Mouse (Mus musculus) liver, embryonic 14.5 days (tissue): Measurements from ENCODE around the gene Acp2. TPM values are rescaled to one million over a fixed set of nuclear protein-coding genes. Genes with fewer than 3 reads are reported as not detected.
A peak's percentile ranks its signal among the peaks of the same experiment; 100 is the strongest.

ENCODE experiments used
- ATAC-seq: fragments of 200-750 bp; cut with Nextera tagmentation; 2 replicates; pipeline ENCODE4 v1.8.0; 2017; ENCODE audit warnings: moderate number of reproducible peaks, mild to moderate bottlenecking, moderate library complexity; ENCODE audit not compliant: insufficient read depth
- DNase-seq, 3 experiments: peaks; one replicate each; pipeline ENCODE4 v3.0.0-alpha.2; 2012 to 2013; ENCODE audit warnings: low read depth in 3 of 3, low spot score in 3 of 3
- H3K27ac ChIP-seq: fragments of 300-500 bp; sonication (generic); 2 replicates; pipeline ENCODE4 v1.5.1; 2014; ENCODE audit warnings: moderate library complexity, mild to moderate bottlenecking, control low read depth, inconsistent platforms
- H3K27me3 ChIP-seq: fragments of 300-500 bp; sonication (generic); 2 replicates; pipeline ENCODE4 v1.6.1; 2014; ENCODE audit warnings: mild to moderate bottlenecking, low read length, moderate library complexity; ENCODE audit not compliant: control insufficient read depth, insufficient read depth
- H3K36me3 ChIP-seq: fragments of 300-500 bp; sonication (generic); replicated peaks from 2 replicates; pipeline ENCODE4 v1.6.1; 2014; ENCODE audit warnings: low read depth; ENCODE audit not compliant: control insufficient read depth, insufficient read depth
- H3K4me1 ChIP-seq, 2 experiments: fragments of 200-500 bp in 1 of 2; fragments of 300-500 bp in 1 of 2; sonication (generic) in 1 of 2; replicated peaks; 2 replicates each; pipeline ENCODE4 v1.6.1; 2012 to 2014; ENCODE audit warnings: antibody characterized with exemption in 1 of 2, inconsistent platforms in 1 of 2, low read length in 1 of 2; ENCODE audit not compliant: control insufficient read depth in 2 of 2, insufficient read depth in 2 of 2
- H3K4me2 ChIP-seq: fragments of 300-500 bp; sonication (generic); 2 replicates; pipeline ENCODE4 v1.6.1; 2014; ENCODE audit warnings: low read depth, mild to moderate bottlenecking, control low read depth, moderate library complexity
- H3K4me3 ChIP-seq, 2 experiments: fragments of 200-500 bp in 1 of 2; fragments of 300-500 bp in 1 of 2; sonication (generic) in 1 of 2; 2 replicates each; pipeline ENCODE4 v1.5.1; 2012 to 2014; ENCODE audit warnings: low read depth in 2 of 2, low read length in 2 of 2, mild to moderate bottlenecking in 2 of 2, control low read depth in 1 of 2, inconsistent platforms in 1 of 2, moderate library complexity in 1 of 2; ENCODE audit not compliant: insufficient read depth in 1 of 2
- H3K9ac ChIP-seq: fragments of 300-500 bp; sonication (generic); replicated peaks from 2 replicates; pipeline ENCODE4 v1.6.1; 2014; ENCODE audit warnings: mild to moderate bottlenecking, control low read depth, moderate library complexity
- H3K9me3 ChIP-seq: fragments of 300-500 bp; sonication (generic); 2 replicates; pipeline ENCODE4 v1.6.1; 2016; ENCODE audit warnings: low read length, mixed read lengths; ENCODE audit not compliant: control insufficient read depth
- CTCF ChIP-seq: IDR thresholded peaks from 2 replicates; pipeline ENCODE4 v1.5.1; 2016; ENCODE audit warnings: antibody characterized with exemption, low read depth, control low read depth
- EP300 ChIP-seq: IDR thresholded peaks from 2 replicates; pipeline ENCODE4 v1.6.1; 2016; ENCODE audit warnings: antibody characterized with exemption, low read depth
- WGBS: fragments of 180-500 bp; shearing (Covaris S2); extraction: QIAGEN DNeasy Blood & Tissue Kit; methylation state at CpG from one replicate; pipeline ENCODE4 v1.1.7; 2014; ENCODE audit not compliant: insufficient replicate concordance; 5-methylcytosine and 5-hydroxymethylcytosine counted together
- polyA plus RNA-seq, 2 experiments: library from polyadenylated mRNA; depleted of rRNA in 1 of 2; stranded (reverse) in 1 of 2; unstranded in 1 of 2; fragments of >200 nt; fragmentation: Nextera tagmentation in 1 of 2; extraction: Ambion mirVana in 1 of 2; gene quantifications; 2 replicates each; pipeline versions ENCODE4 v1.2.1 to v1.2.3; 2012 to 2014

Gene Acp2
- polyA plus RNA-seq, 2 experiments = 5.9 to 8.9 TPM

GRCm38 (mm10) chr2:91182405-91183147 is 20.1 kb upstream of the Acp2 start:
- peak overlapping the region; percentile 99 for H3K4me2 ChIP-seq
- no peaks in the 10 kb centered on the region for H3K27me3 ChIP-seq
- no peaks in the 10 kb centered on the region for H3K9me3 ChIP-seq
- ATAC-seq (peak; percentile 91), DNase-seq (peak in 1 of 3 experiments; percentile 54)
- peaks cover 7 to 11% of the 10 kb centered on the region in 2 experiments for H3K4me1 ChIP-seq
- TF ChIP-seq EP300 = no peak
- no peak for TF ChIP-seq CTCF
- WGBS = under 1% methylated on average over 79 of the region's 81 CpGs
- H3K27ac ChIP-seq = peak overlapping the region; percentile 34
- peak overlapping the region; percentile 89 for H3K9ac ChIP-seq
- H3K36me3 ChIP-seq = no peaks in the 10 kb centered on the region
- H3K4me3 ChIP-seq = peak overlapping the region; percentile 61 to 98

GRCm38 (mm10) chr2:91183148-91183513 is 19.6 kb upstream of the Acp2 start:
- TF ChIP-seq CTCF (0 out of 2 replicates have a peak, but pooled peaks have one; percentile 13), EP300 (no peak)
- Histone ChIP-seq H3K27me3 (no peaks in the 10 kb centered on the region), H3K36me3 (no peaks in the 10 kb centered on the region), H3K4me2 (peak overlapping the region; percentile 99), H3K9ac (peak overlapping the region; percentile 89), H3K27ac (peak overlapping the region; percentile 79), H3K4me1 (peaks cover 7 to 11% of the 10 kb centered on the region in 2 experiments), H3K9me3 (no peaks in the 10 kb centered on the region), H3K4me3 (peak overlapping the region; percentile 61 to 98)
- 2% methylated on average over 9 of the region's 9 CpGs for WGBS
- DNase-seq = peak; percentile 97 to 98 (median 97)
- peak; percentile 96 for ATAC-seq

- H3K4me3 ChIP-seq = peak within 1 kb of the TSS; percentile 61 to 98
- H3K9me3 ChIP-seq = no peaks in the 10 kb centered on the region
- H3K4me2 ChIP-seq = peak within 1 kb of the TSS; percentile 99
- WGBS = 20% methylated on average over 15 of the region's 15 CpGs
- peak; percentile 24; the same call in 1 of the 2 replicates for ATAC-seq
- peak in 2 of 3 experiments; percentile 48 to 57 for DNase-seq
- peak within 1 kb of the TSS; percentile 79 for H3K27ac ChIP-seq
- no peaks in the 10 kb centered on the region for H3K27me3 ChIP-seq
- H3K36me3 ChIP-seq = no peaks in the 10 kb centered on the region
- peaks cover 7 to 11% of the 10 kb centered on the region in 2 experiments for H3K4me1 ChIP-seq
- peak within 1 kb of the TSS; percentile 89 for H3K9ac ChIP-seq
- TF ChIP-seq EP300 (no peak), CTCF (no peak)
Observed at GRCm38 (mm10) chr2:91183711-91184405, 18.8 kb upstream of the Acp2 start, which contains the start of gene Madd. Madd (minus strand) TSS chr2:91183837.

- WGBS = 27% methylated on average over 1 of the region's 1 CpGs
- Histone ChIP-seq H3K27ac (no peak overlapping the region), H3K9ac (no peak overlapping the region), H3K36me3 (no peaks in the 10 kb centered on the region), H3K9me3 (no peaks in the 10 kb centered on the region), H3K4me1 (peaks cover 7 to 11% of the 10 kb centered on the region in 2 experiments), H3K4me3 (no peak overlapping the region), H3K27me3 (no peaks in the 10 kb centered on the region), H3K4me2 (no peak overlapping the region)
- ATAC-seq (no peak), DNase-seq (no peak)
- TF ChIP-seq EP300 (no peak), CTCF (no peak)
Observed at GRCm38 (mm10) chr2:91186208-91186607, 16.5 kb upstream of the Acp2 start.

- Histone ChIP-seq H3K9ac (no peak overlapping the region), H3K4me2 (no peak overlapping the region), H3K4me3 (no peak overlapping the region), H3K36me3 (no peaks in the 10 kb centered on the region), H3K9me3 (no peaks in the 10 kb centered on the region), H3K27me3 (no peaks in the 10 kb centered on the region), H3K27ac (no peak overlapping the region), H3K4me1 (peaks cover 0 to 5% of the 10 kb centered on the region in 2 experiments; a peak in 2 of 4 replicates)
- no peak for TF ChIP-seq CTCF
- TF ChIP-seq EP300 = no peak
- ATAC-seq = no peak
- 45% methylated on average over 4 of the region's 4 CpGs for WGBS
- no peak for DNase-seq
Observed at GRCm38 (mm10) chr2:91187431-91187830, 15.3 kb upstream of the Acp2 start.
